Mouse (Mus musculus): ENCODE data around the gene Tctn1. TPM values are rescaled to one million over a fixed set of nuclear protein-coding genes. Genes with fewer than 3 reads are reported as not detected.

Gene Tctn1
- polyA plus RNA-seq, 1 experiment from 2014 or later, result 4.8 TPM

DNA sequence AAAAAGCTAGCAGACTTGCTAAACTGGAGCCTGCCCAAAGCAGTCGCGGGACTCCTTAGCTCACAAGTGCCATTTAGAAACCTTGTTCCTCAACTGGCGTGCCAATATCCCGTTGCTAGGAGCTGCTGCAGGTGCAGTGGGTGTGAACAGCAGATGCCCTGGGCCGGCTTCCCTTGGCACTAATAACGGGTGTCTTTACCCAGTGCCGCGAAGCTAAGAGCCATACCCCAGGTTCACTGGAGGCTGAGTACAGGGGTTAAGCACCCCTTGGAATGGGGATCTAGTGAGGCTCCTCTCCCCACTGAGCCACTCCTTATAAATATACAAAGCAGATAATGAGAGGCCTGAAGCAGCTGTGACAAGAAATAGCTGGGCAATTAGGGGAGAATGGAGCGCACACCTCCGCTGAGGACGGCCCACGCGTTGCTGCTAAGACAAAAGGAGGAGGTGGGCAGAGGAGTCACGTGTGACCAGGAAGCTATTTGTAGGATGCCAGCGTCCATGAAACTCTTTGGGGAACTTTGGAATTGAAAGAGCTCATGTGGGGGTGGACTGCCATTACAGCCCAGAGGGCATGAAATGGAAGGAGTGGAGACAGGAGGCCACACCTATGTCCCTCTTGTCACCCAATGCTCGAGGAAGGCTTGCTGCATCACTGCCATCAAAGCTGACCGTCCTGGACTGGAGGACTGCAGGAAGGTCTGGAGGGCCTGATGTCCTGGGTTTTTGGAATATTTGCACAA lies 20.3 kb downstream of the Tctn1 start:
- peaks cover 3% of the 10 kb centered on the region; the same call in 1 of the 2 replicates for H3K36me3 ChIP-seq (ENCODE audit: control insufficient read depth, insufficient read depth)
- H3K4me3 ChIP-seq (replicated peaks; ENCODE audit: low read length), result no peak overlapping the region
- H3K9ac ChIP-seq (replicated peaks; ENCODE audit: low read depth, low read length), result no peak overlapping the region
- 0 out of 2 replicates have a peak overlapping the region, but pooled peaks have one; percentile 22 for H3K27ac ChIP-seq (ENCODE audit: low read length)
- H3K4me2 ChIP-seq (ENCODE audit: low read length), result no peak overlapping the region
- ATAC-seq, result peak; percentile 50; the same call in 1 of the 2 replicates
- no peaks in the 10 kb centered on the region for H3K27me3 ChIP-seq (replicated peaks; ENCODE audit: control insufficient read depth, insufficient read depth, low read length)
- WGBS, result 36% methylated on average over 17 of the region's 17 CpGs
- peaks cover 26% of the 10 kb centered on the region for H3K4me1 ChIP-seq (replicated peaks; ENCODE audit: control insufficient read depth, insufficient read depth, low read length)
- H3K9me3 ChIP-seq (ENCODE audit: control insufficient read depth, low read length), result no peaks in the 10 kb centered on the region

DNA sequence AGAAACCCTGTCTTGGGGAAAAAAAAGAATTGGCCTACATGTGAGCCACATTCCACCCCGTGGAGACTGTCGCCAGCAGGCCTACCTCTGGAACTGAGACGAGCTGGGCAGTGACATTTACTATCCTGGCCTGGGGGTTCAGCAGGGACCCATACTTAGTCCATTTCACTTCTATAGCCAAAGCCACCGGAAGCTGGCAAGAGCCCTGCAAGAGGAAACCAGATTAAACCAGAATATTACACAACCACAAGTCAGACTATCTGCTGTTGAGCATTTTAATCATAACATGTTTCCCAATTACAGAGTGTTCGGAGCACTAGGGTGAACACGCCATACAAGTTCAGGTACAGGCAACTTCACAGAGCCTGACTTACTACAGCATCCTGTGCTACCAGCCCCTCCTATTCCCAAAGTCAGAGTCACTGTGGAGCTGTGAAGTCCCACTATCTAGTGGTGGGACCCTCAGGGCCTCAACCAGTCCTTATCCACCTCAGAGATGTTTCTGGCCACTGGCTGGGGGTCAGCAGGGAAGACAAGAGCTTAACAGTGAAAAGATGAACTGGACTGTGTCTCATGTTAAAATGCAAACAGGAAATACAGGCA lies 21.6 kb downstream of the Tctn1 start:
- Histone ChIP-seq H3K4me1 (replicated peaks; ENCODE audit: control insufficient read depth, insufficient read depth, low read length) (peaks cover 26% of the 10 kb centered on the region), H3K9me3 (ENCODE audit: control insufficient read depth, low read length) (no peaks in the 10 kb centered on the region), H3K27me3 (replicated peaks; ENCODE audit: control insufficient read depth, insufficient read depth, low read length) (no peaks in the 10 kb centered on the region), H3K36me3 (ENCODE audit: control insufficient read depth, insufficient read depth) (no peaks in the 10 kb centered on the region), H3K4me3 (replicated peaks; ENCODE audit: low read length) (no peak overlapping the region), H3K27ac (ENCODE audit: low read length) (no peak overlapping the region), H3K9ac (replicated peaks; ENCODE audit: low read depth, low read length) (no peak overlapping the region), H3K4me2 (ENCODE audit: low read length) (no peak overlapping the region)
- 88% methylated on average over 6 of the region's 6 CpGs for WGBS
- no peak for ATAC-seq

DNA sequence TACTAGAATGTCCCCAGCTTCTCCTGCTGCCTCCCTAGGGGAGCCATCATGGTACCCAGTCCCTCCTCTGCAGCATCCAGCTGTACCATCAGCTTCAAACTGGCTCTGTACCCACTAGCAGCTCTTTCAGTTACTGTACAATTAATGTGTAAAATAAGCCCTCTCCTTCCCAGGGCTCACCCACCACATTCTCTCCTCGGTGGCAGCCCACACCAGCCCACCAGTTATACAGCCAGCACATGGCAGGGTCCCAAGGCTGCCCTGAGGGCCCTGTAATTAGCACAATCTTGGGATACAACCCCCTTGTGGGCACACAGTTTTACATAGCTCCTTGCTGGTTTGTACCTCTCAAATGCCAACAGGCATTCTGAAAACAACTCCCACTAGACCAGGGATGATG lies 23.3 kb downstream of the Tctn1 start:
- H3K9ac ChIP-seq (replicated peaks; ENCODE audit: low read depth, low read length), result no peak overlapping the region
- no peak for ATAC-seq
- H3K4me1 ChIP-seq (replicated peaks; ENCODE audit: control insufficient read depth, insufficient read depth, low read length), result peaks cover 27% of the 10 kb centered on the region
- no peaks in the 10 kb centered on the region for H3K9me3 ChIP-seq (ENCODE audit: control insufficient read depth, low read length)
- 45% methylated on average over 1 of the region's 1 CpGs for WGBS
- H3K4me2 ChIP-seq (ENCODE audit: low read length), result no peak overlapping the region
- H3K4me3 ChIP-seq (replicated peaks; ENCODE audit: low read length), result no peak overlapping the region
- no peaks in the 10 kb centered on the region for H3K27me3 ChIP-seq (replicated peaks; ENCODE audit: control insufficient read depth, insufficient read depth, low read length)
- no peak overlapping the region for H3K27ac ChIP-seq (ENCODE audit: low read length)
- H3K36me3 ChIP-seq (ENCODE audit: control insufficient read depth, insufficient read depth), result no peaks in the 10 kb centered on the region

GRCm38 (mm10) chr5:122240521-122240920 lies 23.7 kb downstream of the Tctn1 start:
- Histone ChIP-seq H3K27ac (ENCODE audit: low read length) (no peak overlapping the region), H3K4me1 (replicated peaks; ENCODE audit: control insufficient read depth, insufficient read depth, low read length) (peaks cover 29% of the 10 kb centered on the region), H3K27me3 (replicated peaks; ENCODE audit: control insufficient read depth, insufficient read depth, low read length) (no peaks in the 10 kb centered on the region), H3K4me3 (replicated peaks; ENCODE audit: low read length) (no peak overlapping the region), H3K9ac (replicated peaks; ENCODE audit: low read depth, low read length) (no peak overlapping the region), H3K36me3 (ENCODE audit: control insufficient read depth, insufficient read depth) (no peaks in the 10 kb centered on the region), H3K9me3 (ENCODE audit: control insufficient read depth, low read length) (no peaks in the 10 kb centered on the region), H3K4me2 (ENCODE audit: low read length) (no peak overlapping the region)
- no peak for ATAC-seq
- whole genome bisulfite sequencing, result 79% methylated on average over 11 of the region's 11 CpGs

DNA sequence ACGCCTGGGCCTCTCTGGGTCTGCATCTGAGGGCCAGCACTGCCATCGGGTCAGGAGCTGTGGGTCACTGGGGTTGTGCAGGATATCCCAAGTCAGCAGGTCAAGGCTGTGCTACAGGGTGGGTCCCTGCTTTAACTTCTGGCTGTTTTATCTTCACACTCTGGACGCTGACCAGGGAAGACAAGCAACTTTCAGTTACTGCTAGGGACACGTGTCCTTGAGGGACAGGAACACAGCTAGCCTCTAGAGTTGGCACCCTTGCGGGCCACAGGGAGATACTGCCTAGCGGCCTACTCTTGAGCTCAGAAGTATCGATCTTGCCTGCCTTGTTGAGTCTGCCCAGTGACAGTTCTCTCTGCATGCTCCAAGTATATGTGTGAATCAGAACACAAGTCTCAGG lies 24.6 kb downstream of the Tctn1 start:
- Histone ChIP-seq H3K27ac (ENCODE audit: low read length) (no peak overlapping the region), H3K4me3 (replicated peaks; ENCODE audit: low read length) (no peak overlapping the region), H3K4me2 (ENCODE audit: low read length) (no peak overlapping the region), H3K9me3 (ENCODE audit: control insufficient read depth, low read length) (no peaks in the 10 kb centered on the region), H3K27me3 (replicated peaks; ENCODE audit: control insufficient read depth, insufficient read depth, low read length) (no peaks in the 10 kb centered on the region), H3K4me1 (replicated peaks; ENCODE audit: control insufficient read depth, insufficient read depth, low read length) (peaks cover 31% of the 10 kb centered on the region), H3K36me3 (ENCODE audit: control insufficient read depth, insufficient read depth) (no peaks in the 10 kb centered on the region), H3K9ac (replicated peaks; ENCODE audit: low read depth, low read length) (no peak overlapping the region)
- 89% methylated on average over 7 of the region's 7 CpGs for WGBS
- ATAC-seq, result no peak

- Histone ChIP-seq H3K4me1 (replicated peaks; ENCODE audit: control insufficient read depth, insufficient read depth, low read length) (peaks cover 18% of the 10 kb centered on the region), H3K4me2 (ENCODE audit: low read length) (no peak overlapping the region), H3K4me3 (replicated peaks; ENCODE audit: low read length) (no peak overlapping the region), H3K9me3 (ENCODE audit: control insufficient read depth, low read length) (no peaks in the 10 kb centered on the region), H3K27me3 (replicated peaks; ENCODE audit: control insufficient read depth, insufficient read depth, low read length) (no peaks in the 10 kb centered on the region), H3K36me3 (ENCODE audit: control insufficient read depth, insufficient read depth) (no peaks in the 10 kb centered on the region), H3K9ac (replicated peaks; ENCODE audit: low read depth, low read length) (no peak overlapping the region), H3K27ac (ENCODE audit: low read length) (no peak overlapping the region)
- WGBS, result 62% methylated on average over 5 of the region's 5 CpGs
- no peak for ATAC-seq
These were observed 27.1 kb downstream of the Tctn1 start for GRCm38 (mm10) chr5:122237200-122237599.

DNA sequence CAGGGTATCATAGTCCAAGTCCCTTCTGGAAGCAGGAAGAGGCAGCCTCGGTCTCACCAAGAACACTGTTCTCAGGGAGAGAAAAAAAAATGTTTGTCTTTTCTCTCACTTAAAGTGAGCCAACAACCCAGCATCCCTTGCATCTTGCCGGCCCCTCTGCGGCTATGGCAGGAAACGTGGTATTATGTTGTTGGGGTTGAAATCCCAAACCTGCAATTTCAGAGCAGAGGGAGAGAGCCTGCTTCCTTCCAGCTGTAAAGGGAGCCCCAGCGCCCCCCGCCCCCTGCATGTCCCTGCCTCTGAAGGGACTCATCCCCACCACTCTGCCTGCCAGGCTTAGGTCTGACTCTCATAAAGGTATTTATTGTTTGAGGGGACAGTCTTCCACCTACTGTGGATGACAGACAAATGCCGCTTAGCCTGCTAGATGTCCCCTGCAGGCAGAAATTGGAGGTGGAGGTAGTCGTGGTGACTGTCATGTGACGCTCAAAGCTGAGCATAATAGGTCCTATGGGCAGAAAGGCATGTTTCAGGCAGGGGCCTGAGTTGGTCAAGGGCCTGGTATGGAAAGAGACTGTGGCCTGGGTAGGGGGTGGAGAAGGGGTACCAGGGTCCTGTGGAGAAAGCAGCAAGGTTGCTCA lies 28.9 kb downstream of the Tctn1 start:
- Histone ChIP-seq H3K9ac (replicated peaks; ENCODE audit: low read depth, low read length) (no peak overlapping the region; the same call in 1 of the 2 replicates), H3K4me3 (replicated peaks; ENCODE audit: low read length) (no peak overlapping the region), H3K4me1 (replicated peaks; ENCODE audit: control insufficient read depth, insufficient read depth, low read length) (peaks cover 15% of the 10 kb centered on the region), H3K27me3 (replicated peaks; ENCODE audit: control insufficient read depth, insufficient read depth, low read length) (no peaks in the 10 kb centered on the region), H3K9me3 (ENCODE audit: control insufficient read depth, low read length) (no peaks in the 10 kb centered on the region), H3K27ac (ENCODE audit: low read length) (peak overlapping the region; percentile 40; the same call in 1 of the 2 replicates), H3K4me2 (ENCODE audit: low read length) (no peak overlapping the region), H3K36me3 (ENCODE audit: control insufficient read depth, insufficient read depth) (no peaks in the 10 kb centered on the region)
- no peak; the same call in 1 of the 2 replicates for ATAC-seq
- WGBS, result 61% methylated on average over 9 of the region's 9 CpGs

DNA sequence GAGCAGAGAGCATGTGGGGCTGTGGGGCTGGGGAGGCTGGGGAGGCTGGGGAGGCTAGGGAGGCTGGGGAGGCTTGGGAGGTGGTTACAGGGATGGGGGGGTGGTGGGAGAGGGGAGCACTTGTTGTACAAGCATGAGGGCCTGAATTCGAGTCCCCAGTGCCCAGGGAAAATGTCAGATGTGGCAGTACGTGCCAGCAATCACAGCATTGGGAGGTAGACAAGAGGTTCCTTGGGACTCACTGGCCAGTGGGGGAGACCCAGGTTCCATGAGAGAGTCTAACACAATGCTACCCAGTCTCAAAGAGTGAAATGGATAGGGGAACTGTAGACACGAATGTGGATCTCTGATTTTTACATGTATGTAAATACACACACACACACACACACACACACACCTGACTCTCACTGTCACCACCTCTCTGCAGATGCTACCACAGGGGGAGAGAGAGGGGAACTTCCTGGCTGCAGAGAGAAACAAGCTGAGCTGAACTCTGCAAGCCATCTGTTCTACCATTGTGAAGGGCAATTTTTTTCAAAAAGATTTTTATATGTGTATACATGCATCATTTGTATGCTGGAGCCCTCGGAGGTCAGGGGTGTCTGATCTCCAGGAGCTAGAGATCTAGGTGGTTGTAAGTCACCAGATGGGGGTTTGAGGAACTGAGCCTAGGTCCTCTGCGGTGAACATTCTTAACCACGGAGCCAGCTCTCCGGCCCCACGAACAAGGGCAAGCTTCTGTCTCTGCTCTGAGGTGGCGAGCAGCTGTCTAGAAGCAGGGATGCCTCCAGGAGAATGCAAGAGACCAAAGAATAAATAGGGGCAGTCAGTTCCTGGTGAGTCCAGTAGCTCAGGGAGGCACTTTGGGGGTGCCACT lies 29.7 kb downstream of the Tctn1 start:
- Histone ChIP-seq H3K36me3 (ENCODE audit: control insufficient read depth, insufficient read depth) (no peaks in the 10 kb centered on the region), H3K27ac (ENCODE audit: low read length) (peak overlapping the region; percentile 40; the same call in 1 of the 2 replicates), H3K4me2 (ENCODE audit: low read length) (no peak overlapping the region), H3K4me1 (replicated peaks; ENCODE audit: control insufficient read depth, insufficient read depth, low read length) (peaks cover 15% of the 10 kb centered on the region), H3K27me3 (replicated peaks; ENCODE audit: control insufficient read depth, insufficient read depth, low read length) (no peaks in the 10 kb centered on the region), H3K4me3 (replicated peaks; ENCODE audit: low read length) (no peak overlapping the region), H3K9ac (replicated peaks; ENCODE audit: low read depth, low read length) (no peak overlapping the region; the same call in 1 of the 2 replicates), H3K9me3 (ENCODE audit: control insufficient read depth, low read length) (no peaks in the 10 kb centered on the region)
- WGBS, result 83% methylated on average over 9 of the region's 9 CpGs
- no peak for ATAC-seq

DNA sequence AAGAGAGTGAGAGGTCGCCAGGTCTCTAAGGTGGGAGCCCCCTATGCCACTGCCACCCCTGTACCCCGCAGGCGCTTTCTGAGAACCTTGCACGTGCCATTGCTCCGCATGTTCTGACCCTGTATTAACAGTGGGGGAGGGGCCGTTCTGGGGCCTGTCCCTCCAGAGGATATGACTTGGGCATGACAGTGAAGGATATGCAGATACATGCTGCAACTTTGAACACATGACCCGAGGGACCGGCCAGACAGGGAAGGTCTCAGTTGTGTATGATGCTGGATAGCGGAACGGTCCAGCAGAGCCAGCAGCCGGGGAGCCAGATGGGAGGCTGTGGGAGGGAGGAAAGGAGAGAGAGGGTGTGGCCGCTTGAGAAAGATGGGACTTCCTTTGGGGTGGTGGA lies 30.6 kb downstream of the Tctn1 start:
- no peak overlapping the region for H3K4me2 ChIP-seq (ENCODE audit: low read length)
- 90% methylated on average over 12 of the region's 12 CpGs for WGBS
- H3K4me1 ChIP-seq (replicated peaks; ENCODE audit: control insufficient read depth, insufficient read depth, low read length), result peaks cover 15% of the 10 kb centered on the region
- no peaks in the 10 kb centered on the region for H3K27me3 ChIP-seq (replicated peaks; ENCODE audit: control insufficient read depth, insufficient read depth, low read length)
- no peak overlapping the region for H3K27ac ChIP-seq (ENCODE audit: low read length)
- no peak overlapping the region for H3K9ac ChIP-seq (replicated peaks; ENCODE audit: low read depth, low read length)
- no peak overlapping the region for H3K4me3 ChIP-seq (replicated peaks; ENCODE audit: low read length)
- H3K36me3 ChIP-seq (ENCODE audit: control insufficient read depth, insufficient read depth), result no peaks in the 10 kb centered on the region
- H3K9me3 ChIP-seq (ENCODE audit: control insufficient read depth, low read length), result no peaks in the 10 kb centered on the region
- ATAC-seq, result no peak

Data from forebrain, embryonic 16.5 days (tissue).